Mouse (Mus musculus): ENCODE results near the gene Foxp1.

Gene Foxp1

GRCm38 (mm10) chr6:99388741-99389675 is 133.5 kb downstream of the Foxp1 start:
- no peak for DNase-seq (ENCODE audit: low spot score)

GRCm38 (mm10) chr6:99388023-99388422 is 134.5 kb downstream of the Foxp1 start:
- DNase-seq (ENCODE audit: low spot score) = no peak

- DNase-seq (ENCODE audit: low spot score) = peak; percentile 31
Measured at GRCm38 (mm10) chr6:99385059-99385604, 137.4 kb downstream of the Foxp1 start.

- no peak for DNase-seq (ENCODE audit: low spot score)
Measured at GRCm38 (mm10) chr6:99383846-99384472, 138.6 kb downstream of the Foxp1 start.

- DNase-seq (ENCODE audit: low spot score) = no peak
Measured at GRCm38 (mm10) chr6:99380146-99380545, 142.4 kb downstream of the Foxp1 start.

GRCm38 (mm10) chr6:99378997-99379710 is 143.4 kb downstream of the Foxp1 start:
- peak; percentile 11 for DNase-seq (ENCODE audit: low spot score)

GRCm38 (mm10) chr6:99377716-99378115 is 144.8 kb downstream of the Foxp1 start:
- DNase-seq (ENCODE audit: low spot score) = no peak

GRCm38 (mm10) chr6:99377131-99377530 is 145.4 kb downstream of the Foxp1 start:
- no peak for DNase-seq (ENCODE audit: low spot score)

GRCm38 (mm10) chr6:99376721-99377120 is 145.8 kb downstream of the Foxp1 start:
- DNase-seq (ENCODE audit: low spot score) = no peak

- no peak for DNase-seq (ENCODE audit: low spot score)
Measured at GRCm38 (mm10) chr6:99375865-99376264, 146.7 kb downstream of the Foxp1 start.

- DNase-seq (ENCODE audit: low spot score) = no peak
Measured at GRCm38 (mm10) chr6:99375376-99375775, 147.1 kb downstream of the Foxp1 start.

GRCm38 (mm10) chr6:99374448-99375271 is 147.9 kb downstream of the Foxp1 start:
- no peak for DNase-seq (ENCODE audit: low spot score)

- DNase-seq (ENCODE audit: low spot score) = no peak
Measured at GRCm38 (mm10) chr6:99372427-99372826, 150.1 kb downstream of the Foxp1 start.

GRCm38 (mm10) chr6:99372016-99372415 is 150.5 kb downstream of the Foxp1 start:
- DNase-seq (ENCODE audit: low spot score) = no peak

GRCm38 (mm10) chr6:99369931-99370330 is 152.6 kb downstream of the Foxp1 start:
- no peak for DNase-seq (ENCODE audit: low spot score)

- no peak for DNase-seq (ENCODE audit: low spot score)
Measured at GRCm38 (mm10) chr6:99369156-99369555, 153.4 kb downstream of the Foxp1 start.

GRCm38 (mm10) chr6:99368118-99368753 is 154.3 kb downstream of the Foxp1 start:
- DNase-seq (ENCODE audit: low spot score) = no peak

GRCm38 (mm10) chr6:99364545-99364944 is 158.0 kb downstream of the Foxp1 start:
- DNase-seq (ENCODE audit: low spot score) = no peak

- DNase-seq (ENCODE audit: low spot score) = no peak
Measured at GRCm38 (mm10) chr6:99360581-99360980, 161.9 kb downstream of the Foxp1 start.

- no peak for DNase-seq (ENCODE audit: low spot score)
Measured at GRCm38 (mm10) chr6:99359765-99360499, 162.6 kb downstream of the Foxp1 start.
